Mouse (Mus musculus): Measurements from ENCODE around the gene Ncln.

Gene Ncln

DNA sequence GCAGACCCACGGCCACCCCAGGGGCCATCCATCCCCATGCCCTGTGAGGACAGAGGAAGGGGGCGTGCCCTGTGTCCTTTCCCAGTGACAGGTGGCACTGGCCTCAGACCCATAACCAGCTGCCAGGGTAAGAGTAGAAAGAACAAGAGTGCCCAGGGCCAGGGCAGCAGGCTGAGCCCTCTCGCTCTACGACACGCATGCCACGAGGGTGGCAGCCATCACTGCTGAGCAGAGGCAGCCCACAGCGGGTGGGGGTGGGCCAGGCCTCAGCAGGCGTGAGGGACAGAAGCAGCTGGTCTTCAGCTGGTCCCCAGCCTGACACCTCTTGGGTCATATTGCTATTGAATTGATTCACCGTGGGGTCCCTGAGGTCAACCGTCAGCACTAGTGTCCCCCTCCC lies 9.7 kb downstream of the Ncln start:
- DNase-seq, result no peak

GRCm38 (mm10) chr10:81485479-81486018 lies 10.6 kb downstream of the Ncln start:
- no peak for DNase-seq

DNA sequence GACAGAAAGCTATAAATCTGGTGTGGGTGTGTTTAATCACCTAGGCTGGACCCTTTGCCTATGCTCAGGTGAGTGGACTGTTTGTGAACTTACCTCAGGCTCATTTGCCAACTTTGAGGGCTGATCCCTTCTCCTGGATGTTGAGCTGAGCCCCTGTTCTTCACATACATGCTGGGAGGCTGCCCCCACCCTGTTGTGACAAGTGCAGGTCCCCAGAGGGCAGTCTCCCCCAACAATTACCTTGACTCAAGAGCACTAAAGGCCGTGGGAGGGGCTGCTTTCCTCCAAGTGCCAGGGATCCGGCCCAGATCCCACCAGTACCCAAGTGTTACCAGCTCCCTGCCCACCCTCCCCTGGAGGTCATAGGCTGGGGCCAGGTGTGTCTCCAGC lies 11.1 kb downstream of the Ncln start:
- DNase-seq, result no peak

DNA sequence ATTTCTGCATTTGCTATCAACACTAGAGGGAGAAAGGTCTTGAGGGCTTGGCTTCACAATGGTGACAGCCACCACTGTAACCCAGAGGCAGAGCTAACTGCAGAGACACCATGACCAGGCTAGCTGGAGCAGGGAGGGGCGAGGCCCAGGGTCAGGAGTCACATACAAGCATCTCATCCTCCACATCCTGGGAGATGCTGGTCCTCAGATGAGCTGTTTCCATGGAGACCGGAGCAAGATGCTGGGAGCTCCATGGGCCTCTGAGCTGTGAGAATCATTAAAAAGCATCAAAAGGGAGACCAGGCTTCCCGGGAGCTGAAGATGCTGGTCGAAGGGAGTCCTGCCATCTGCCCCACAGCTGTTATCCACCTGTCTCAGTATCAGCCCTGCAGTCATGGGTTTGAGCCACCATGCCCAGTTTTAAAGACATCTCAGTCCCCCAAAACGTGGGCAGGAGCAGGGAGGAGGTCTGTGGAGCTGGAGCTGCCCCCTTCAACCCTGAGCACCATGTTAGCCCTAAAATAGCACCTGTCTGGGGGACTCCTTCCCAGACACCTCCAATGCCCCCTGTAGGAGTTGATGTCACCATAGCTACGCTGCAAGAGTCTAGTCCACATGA lies 11.6 kb downstream of the Ncln start:
- DNase-seq, result no peak

DNA sequence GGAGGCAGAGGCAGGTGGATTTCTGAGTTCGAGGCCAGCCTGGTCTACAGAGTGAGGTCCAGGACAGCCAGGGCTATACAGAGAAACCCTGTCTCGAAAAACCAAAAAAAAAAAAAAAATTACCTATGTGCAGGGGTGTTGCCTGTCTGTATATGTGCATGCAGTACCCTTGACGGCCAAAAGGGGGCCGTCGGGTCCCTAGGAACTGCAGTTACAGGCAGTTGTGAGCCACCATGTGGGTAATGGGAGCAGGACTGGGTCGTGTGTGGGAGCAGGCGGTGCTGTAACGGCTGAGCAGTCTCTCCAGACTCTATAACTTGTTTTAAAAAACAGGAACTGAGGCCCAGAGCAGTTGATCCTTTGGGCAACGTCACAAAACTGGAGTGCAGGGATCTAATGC lies 12.2 kb downstream of the Ncln start:
- DNase-seq, result peak; percentile 58 to 78

DNA sequence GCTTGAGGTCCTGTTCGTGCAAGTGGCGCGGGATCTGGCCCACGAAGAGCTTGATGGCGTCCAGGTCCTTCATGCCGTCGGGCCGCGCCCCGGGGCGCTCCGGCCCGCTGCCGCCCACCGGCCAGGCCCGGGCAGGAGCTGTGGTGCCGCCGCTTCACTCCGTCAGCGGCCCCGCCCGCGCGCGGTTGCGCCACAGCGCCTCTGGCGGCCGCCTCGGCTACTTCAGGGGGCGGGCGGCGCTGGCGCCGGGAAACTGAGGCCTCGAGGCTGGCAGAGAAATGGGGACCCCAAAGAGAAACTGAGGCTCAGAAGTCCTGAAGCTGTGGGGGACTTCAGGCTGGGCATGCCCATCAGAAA lies 13.7 kb downstream of the Ncln start, which contains the start of gene Celf5:
Gene Celf5 (minus strand): TSS at position 177 of the 357 bp plus-strand sequence.
- peak; percentile 87 for DNase-seq

GRCm38 (mm10) chr10:81481605-81482532 lies 14.3 kb downstream of the Ncln start:
- peak; percentile 46 to 66 for DNase-seq

DNA sequence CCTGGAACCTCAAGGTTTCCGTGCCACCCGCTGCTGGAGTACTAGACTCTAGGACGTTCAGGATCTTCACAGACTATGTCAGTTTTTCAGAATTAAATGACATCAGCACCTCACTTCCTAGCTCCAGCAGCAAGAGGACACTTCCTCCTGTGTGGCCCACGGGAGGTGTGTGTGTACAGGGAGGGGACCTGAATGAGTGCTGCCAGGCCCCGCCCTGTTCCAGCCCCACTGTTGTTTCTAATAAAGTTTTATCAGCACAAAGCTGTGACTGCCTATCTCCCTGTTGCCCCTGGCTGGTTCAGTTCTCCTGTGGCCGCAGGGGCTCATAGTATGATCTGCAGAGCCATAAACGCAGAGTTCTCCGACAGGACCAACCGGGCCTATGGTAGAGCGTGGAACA lies 21.7 kb downstream of the Ncln start:
- no peak for DNase-seq

DNA sequence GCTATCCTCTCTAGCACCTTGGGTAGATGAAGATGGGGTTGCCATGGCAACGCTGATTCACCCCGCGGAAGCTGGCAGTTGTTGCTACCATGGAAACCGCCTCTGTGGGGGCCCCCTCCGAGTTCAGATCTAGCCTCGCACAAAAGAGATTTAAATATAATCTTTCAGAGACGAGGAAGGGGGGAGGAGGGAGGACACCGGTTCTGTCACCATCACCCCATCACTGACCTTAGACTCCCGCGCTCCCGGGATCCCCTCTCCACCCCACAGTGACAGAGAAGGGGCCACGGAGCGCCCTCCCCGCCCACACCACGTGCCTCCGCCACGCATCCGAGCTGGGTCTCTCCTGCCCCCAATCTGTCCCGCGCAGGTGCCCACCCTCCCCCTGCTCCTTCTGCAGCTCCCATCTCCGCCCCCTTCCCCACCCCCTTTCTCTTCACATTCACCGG lies 23.2 kb downstream of the Ncln start:
- peak; percentile 59 to 82 for DNase-seq

GRCm38 (mm10) chr10:81472403-81473002 lies 23.7 kb downstream of the Ncln start:
- no peak for DNase-seq

- DNase-seq, result peak in 1 of 2 experiments; percentile 20
These were observed 25.7 kb downstream of the Ncln start for GRCm38 (mm10) chr10:81470454-81470853.

- DNase-seq, result peak in 1 of 2 experiments; percentile 12
These were observed 26.9 kb downstream of the Ncln start for GRCm38 (mm10) chr10:81469253-81469652.

- DNase-seq, result peak; percentile 57 to 63
These were observed 28.4 kb downstream of the Ncln start for GRCm38 (mm10) chr10:81467670-81468235.

DNA sequence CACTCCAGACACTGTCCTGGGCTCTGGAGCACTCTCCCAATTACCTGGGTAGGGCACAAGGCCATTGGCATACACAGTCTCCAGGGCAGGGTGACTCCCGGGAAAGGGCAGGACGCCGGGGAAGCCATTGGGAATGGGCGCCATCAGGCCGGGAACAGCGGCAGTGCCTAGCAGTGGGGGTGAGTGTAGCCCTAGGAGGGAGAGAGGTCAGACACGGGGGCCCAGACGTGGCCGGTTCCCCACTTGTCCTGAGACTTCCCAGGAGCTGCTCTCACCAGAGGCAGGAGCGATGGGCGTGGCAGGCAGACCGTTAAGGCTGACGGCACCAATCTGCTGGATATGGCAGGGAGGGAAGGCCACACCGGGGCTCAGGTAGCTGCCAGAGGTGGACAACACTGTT lies 29.3 kb downstream of the Ncln start:
- peak; percentile 11 to 23 for DNase-seq

DNA sequence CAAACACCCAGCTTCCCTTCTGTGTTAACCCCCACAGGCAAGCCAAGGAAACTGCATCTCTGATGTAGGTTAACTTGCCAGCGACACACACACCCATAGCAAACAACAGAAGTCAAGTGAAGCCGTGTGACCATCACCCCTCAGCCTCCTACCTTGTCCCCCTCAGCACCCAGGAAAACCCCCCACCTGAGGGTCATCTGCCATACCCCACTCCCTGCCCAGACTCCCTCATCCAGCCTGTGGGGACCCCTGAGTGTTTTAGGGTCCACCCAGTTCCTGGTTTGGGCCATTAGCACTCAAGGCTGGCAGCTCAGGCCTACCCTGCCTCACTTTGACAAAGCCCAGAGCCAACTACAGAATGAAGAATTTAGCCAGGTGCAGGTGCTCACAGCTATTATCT lies 30.1 kb downstream of the Ncln start:
- peak in 1 of 2 experiments; percentile 7 for DNase-seq

GRCm38 (mm10) chr10:81465265-81465645 lies 30.9 kb downstream of the Ncln start:
- DNase-seq, result peak in 1 of 2 experiments; percentile 11

- peak; percentile 65 to 75 for DNase-seq
These were observed 31.6 kb downstream of the Ncln start for GRCm38 (mm10) chr10:81464405-81465264.

DNA sequence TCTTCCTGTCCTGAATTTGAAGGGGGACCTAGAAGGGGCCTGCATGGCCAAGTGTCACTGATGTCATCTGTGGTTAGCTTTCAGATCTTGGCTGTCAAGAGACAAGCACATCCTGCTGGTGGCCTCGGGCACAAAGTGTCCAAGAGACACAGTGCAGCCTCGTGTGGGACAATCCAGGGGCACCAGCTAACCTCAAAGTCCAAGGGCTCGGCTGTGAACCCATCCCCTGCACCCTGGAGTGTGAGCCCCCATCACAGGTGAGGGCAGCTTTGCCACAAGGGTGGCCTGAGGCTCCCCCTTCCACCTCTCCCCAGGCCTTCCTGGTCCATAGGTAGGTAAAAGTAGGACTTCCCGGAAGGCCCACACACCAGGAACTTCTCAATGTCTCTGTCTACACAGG lies 32.7 kb downstream of the Ncln start:
- DNase-seq, result peak in 1 of 2 experiments; percentile 15

GRCm38 (mm10) chr10:81462917-81463316 lies 33.3 kb downstream of the Ncln start:
- peak in 1 of 2 experiments; percentile 11 for DNase-seq

GRCm38 (mm10) chr10:81462415-81462804 lies 33.8 kb downstream of the Ncln start:
- DNase-seq, result peak in 1 of 2 experiments; percentile 8

DNA sequence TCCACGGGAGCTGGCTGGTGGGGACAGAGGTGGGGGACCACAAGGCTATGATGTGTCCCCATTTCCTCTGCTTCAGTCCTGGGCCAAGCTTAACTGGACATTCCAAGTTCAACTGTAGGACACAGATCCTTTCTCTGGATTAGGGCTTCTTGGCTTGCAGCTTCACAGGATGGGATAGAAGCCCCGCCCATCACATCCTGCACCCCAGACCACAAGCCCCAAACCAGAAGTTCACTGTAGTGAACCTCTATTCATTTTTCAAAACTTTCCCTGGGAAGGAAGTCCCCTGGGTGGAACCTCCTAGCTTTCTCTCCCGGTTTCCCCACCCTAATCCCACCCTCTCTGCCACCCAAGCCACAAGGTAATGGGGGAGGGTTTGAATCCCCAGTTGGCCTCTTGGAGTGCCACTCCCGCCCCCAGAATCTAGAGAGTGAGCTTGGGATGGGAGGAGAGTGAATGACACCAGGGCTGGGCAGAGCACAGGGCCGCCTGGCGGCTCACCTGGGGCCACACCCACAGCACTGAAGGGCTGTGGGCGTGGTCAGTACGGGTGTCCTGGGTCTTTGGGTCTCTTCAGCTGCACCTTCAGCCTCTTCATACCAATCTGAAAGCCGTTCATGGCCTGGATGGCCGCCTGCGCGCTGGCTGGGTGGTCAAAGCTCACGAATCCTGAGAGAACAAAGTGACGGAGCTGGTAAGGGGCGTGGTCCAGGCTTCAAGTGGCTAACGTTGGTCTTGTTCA lies 34.3 kb downstream of the Ncln start:
- peak in 1 of 2 experiments; percentile 5 for DNase-seq
